Mouse (Mus musculus): Measurements from ENCODE around the gene Ttc16.

GRCm38 (mm10) chr2:32798251-32798962 lies 23.0 kb upstream of the Ttc16 start:
- TF ChIP-seq POLR2AphosphoS2 (IDR thresholded peaks at IDR 0.05; ENCODE audit: insufficient read length, low read depth), result no peak
- no peak for TF ChIP-seq MAX (IDR thresholded peaks at IDR 0.05; ENCODE audit: low read depth)
- TF ChIP-seq POLR2A (IDR thresholded peaks at IDR 0.05; ENCODE audit: insufficient read length, low read depth), result no peak
- no peak for TF ChIP-seq TCF12 (IDR thresholded peaks at IDR 0.05; ENCODE audit: insufficient read depth, poor library complexity, severe bottlenecking)
- no peak for TF ChIP-seq USF1 (IDR thresholded peaks at IDR 0.05; ENCODE audit: low read depth)
- TF ChIP-seq CEBPB (IDR thresholded peaks at IDR 0.05; ENCODE audit: insufficient read depth, poor library complexity, severe bottlenecking), result no peak
- TF ChIP-seq MYOG (IDR thresholded peaks at IDR 0.05; ENCODE audit: control insufficient read depth in 1 of 3, insufficient read depth in 1 of 3, insufficient read length in 2 of 3, low read depth in 2 of 3), result no peak
- no peak for TF ChIP-seq E2F4 (IDR thresholded peaks at IDR 0.05; ENCODE audit: insufficient read depth)
- no peak for TF ChIP-seq TCF3 (IDR thresholded peaks at IDR 0.05; ENCODE audit: insufficient read length, low read depth)
- TF ChIP-seq MYOD1 (IDR thresholded peaks at IDR 0.05; ENCODE audit: control insufficient read depth in 1 of 3, insufficient read length in 2 of 3, low read depth in 2 of 3), result no peak
